Mouse (Mus musculus) liver, embryonic 14.5 days (tissue): Measurements from ENCODE around the gene Catsper3. TPM values are rescaled to one million over a fixed set of nuclear protein-coding genes. Genes with fewer than 3 reads are reported as not detected.

Experiments
- ATAC-seq: fragments of 200-750 bp; cut with Nextera tagmentation; 2 replicates; pipeline ENCODE4 v1.8.0; 2017; ENCODE audit warnings: moderate number of reproducible peaks, mild to moderate bottlenecking, moderate library complexity; ENCODE audit not compliant: insufficient read depth
- DNase-seq, 3 experiments: peaks; one replicate each; pipeline ENCODE4 v3.0.0-alpha.2; 2012 to 2013; ENCODE audit warnings: low read depth in 3 of 3, low spot score in 3 of 3
- H3K27ac ChIP-seq: fragments of 300-500 bp; sonication (generic); 2 replicates; pipeline ENCODE4 v1.5.1; 2014; ENCODE audit warnings: moderate library complexity, mild to moderate bottlenecking, control low read depth, inconsistent platforms
- H3K27me3 ChIP-seq: fragments of 300-500 bp; sonication (generic); 2 replicates; pipeline ENCODE4 v1.6.1; 2014; ENCODE audit warnings: mild to moderate bottlenecking, low read length, moderate library complexity; ENCODE audit not compliant: control insufficient read depth, insufficient read depth
- H3K36me3 ChIP-seq: fragments of 300-500 bp; sonication (generic); replicated peaks from 2 replicates; pipeline ENCODE4 v1.6.1; 2014; ENCODE audit warnings: low read depth; ENCODE audit not compliant: control insufficient read depth, insufficient read depth
- H3K4me1 ChIP-seq, 2 experiments: fragments of 200-500 bp in 1 of 2; fragments of 300-500 bp in 1 of 2; sonication (generic) in 1 of 2; replicated peaks; 2 replicates each; pipeline ENCODE4 v1.6.1; 2012 to 2014; ENCODE audit warnings: antibody characterized with exemption in 1 of 2, inconsistent platforms in 1 of 2, low read length in 1 of 2; ENCODE audit not compliant: control insufficient read depth in 2 of 2, insufficient read depth in 2 of 2
- H3K4me2 ChIP-seq: fragments of 300-500 bp; sonication (generic); 2 replicates; pipeline ENCODE4 v1.6.1; 2014; ENCODE audit warnings: low read depth, mild to moderate bottlenecking, control low read depth, moderate library complexity
- H3K4me3 ChIP-seq, 2 experiments: fragments of 200-500 bp in 1 of 2; fragments of 300-500 bp in 1 of 2; sonication (generic) in 1 of 2; 2 replicates each; pipeline ENCODE4 v1.5.1; 2012 to 2014; ENCODE audit warnings: low read depth in 2 of 2, low read length in 2 of 2, mild to moderate bottlenecking in 2 of 2, control low read depth in 1 of 2, inconsistent platforms in 1 of 2, moderate library complexity in 1 of 2; ENCODE audit not compliant: insufficient read depth in 1 of 2
- H3K9ac ChIP-seq: fragments of 300-500 bp; sonication (generic); replicated peaks from 2 replicates; pipeline ENCODE4 v1.6.1; 2014; ENCODE audit warnings: mild to moderate bottlenecking, control low read depth, moderate library complexity
- H3K9me3 ChIP-seq: fragments of 300-500 bp; sonication (generic); 2 replicates; pipeline ENCODE4 v1.6.1; 2016; ENCODE audit warnings: low read length, mixed read lengths; ENCODE audit not compliant: control insufficient read depth
- CTCF ChIP-seq: IDR thresholded peaks from 2 replicates; pipeline ENCODE4 v1.5.1; 2016; ENCODE audit warnings: antibody characterized with exemption, low read depth, control low read depth
- EP300 ChIP-seq: IDR thresholded peaks from 2 replicates; pipeline ENCODE4 v1.6.1; 2016; ENCODE audit warnings: antibody characterized with exemption, low read depth
- whole genome bisulfite sequencing: fragments of 180-500 bp; shearing (Covaris S2); extraction: QIAGEN DNeasy Blood & Tissue Kit; methylation state at CpG from one replicate; pipeline ENCODE4 v1.1.7; 2014; ENCODE audit not compliant: insufficient replicate concordance; 5-methylcytosine and 5-hydroxymethylcytosine counted together
- polyA plus RNA-seq, 2 experiments: library from polyadenylated mRNA; depleted of rRNA in 1 of 2; stranded (reverse) in 1 of 2; unstranded in 1 of 2; fragments of >200 nt; fragmentation: Nextera tagmentation in 1 of 2; extraction: Ambion mirVana in 1 of 2; gene quantifications; 2 replicates each; pipeline versions ENCODE4 v1.2.1 to v1.2.3; 2012 to 2014

Gene Catsper3
- polyA plus RNA-seq, 2 experiments, result 0.03 to 0.13 TPM

- no peak for ATAC-seq
- whole genome bisulfite sequencing, result 5% methylated on average over 25 of the region's 25 CpGs
- no peak overlapping the region for H3K9ac ChIP-seq
These were observed 47.4 kb downstream of the Catsper3 start for GRCm38 (mm10) chr13:55831722-55832160.

GRCm38 (mm10) chr13:55832602-55833001 is 48.2 kb downstream of the Catsper3 start:
- Histone ChIP-seq H3K36me3 (no peaks in the 10 kb centered on the region), H3K4me1 (no peaks in the 10 kb centered on the region), H3K27me3 (peaks cover 100% of the 10 kb centered on the region), H3K4me3 (no peak overlapping the region), H3K9ac (no peak overlapping the region), H3K4me2 (no peak overlapping the region), H3K9me3 (no peaks in the 10 kb centered on the region), H3K27ac (no peak overlapping the region)
- TF ChIP-seq EP300 (no peak), CTCF (no peak)
- 35% methylated on average over 1 of the region's 1 CpGs for WGBS
- no peak for DNase-seq
- no peak for ATAC-seq

More at GRCm38 (mm10) chr13:55831722-55832160, 47.4 kb downstream of the Catsper3 start:
- H3K9me3 ChIP-seq, result no peaks in the 10 kb centered on the region
- H3K27ac ChIP-seq, result no peak overlapping the region
- DNase-seq, result no peak
- no peak overlapping the region for H3K4me3 ChIP-seq
- H3K4me2 ChIP-seq, result no peak overlapping the region
- H3K4me1 ChIP-seq, result no peaks in the 10 kb centered on the region
- TF ChIP-seq CTCF, result no peak
- TF ChIP-seq EP300, result no peak
- H3K36me3 ChIP-seq, result no peaks in the 10 kb centered on the region
- H3K27me3 ChIP-seq, result peaks cover 99% of the 10 kb centered on the region

DNA sequence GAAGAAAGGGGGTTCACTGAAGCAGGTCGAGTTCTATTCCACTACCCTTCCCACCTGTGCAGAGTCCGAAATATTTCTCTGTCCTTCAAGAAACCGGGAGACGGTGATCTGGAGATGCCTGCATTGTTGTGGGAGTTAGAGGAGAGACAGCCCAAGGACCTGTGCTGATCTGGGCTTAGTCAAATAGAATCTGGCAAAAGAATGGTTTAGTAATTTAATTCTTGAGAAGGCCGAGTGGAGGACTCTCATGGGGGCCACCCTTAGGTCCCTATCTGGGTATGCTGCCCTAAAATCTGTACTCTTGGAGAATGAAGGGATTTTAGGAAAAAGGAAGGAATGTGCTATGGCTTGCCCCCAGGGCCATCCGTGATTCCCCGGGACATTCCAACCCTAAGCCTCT is 49.6 kb downstream of the Catsper3 start:
- 5% methylated on average over 7 of the region's 7 CpGs for WGBS
- peaks cover 98% of the 10 kb centered on the region for H3K27me3 ChIP-seq
- H3K4me3 ChIP-seq, result no peak overlapping the region
- H3K36me3 ChIP-seq, result no peaks in the 10 kb centered on the region
- no peak overlapping the region for H3K4me2 ChIP-seq
- no peak for ATAC-seq
- no peak overlapping the region for H3K9ac ChIP-seq
- DNase-seq, result no peak
- no peaks in the 10 kb centered on the region for H3K4me1 ChIP-seq
- TF ChIP-seq EP300 (no peak), CTCF (no peak)
- H3K9me3 ChIP-seq, result no peaks in the 10 kb centered on the region
- H3K27ac ChIP-seq, result no peak overlapping the region

- ATAC-seq (no peak), DNase-seq (no peak)
- Histone ChIP-seq H3K36me3 (no peaks in the 10 kb centered on the region), H3K9me3 (no peaks in the 10 kb centered on the region), H3K4me1 (no peaks in the 10 kb centered on the region), H3K27me3 (peaks cover 97% of the 10 kb centered on the region), H3K4me3 (no peak overlapping the region), H3K27ac (no peak overlapping the region), H3K9ac (no peak overlapping the region), H3K4me2 (no peak overlapping the region)
- TF ChIP-seq EP300 (no peak), CTCF (no peak)
- 8% methylated on average over 5 of the region's 5 CpGs for WGBS
These were observed 50.3 kb downstream of the Catsper3 start for GRCm38 (mm10) chr13:55834667-55835066.

GRCm38 (mm10) chr13:55835548-55836097 is 51.3 kb downstream of the Catsper3 start:
- TF ChIP-seq EP300 (no peak), CTCF (no peak)
- ATAC-seq, result no peak
- H3K36me3 ChIP-seq, result no peaks in the 10 kb centered on the region
- no peak overlapping the region for H3K4me3 ChIP-seq
- DNase-seq, result no peak
- 3% methylated on average over 33 of the region's 33 CpGs for WGBS
- no peaks in the 10 kb centered on the region for H3K9me3 ChIP-seq
- no peak overlapping the region for H3K27ac ChIP-seq
- no peak overlapping the region for H3K4me2 ChIP-seq
- peaks cover 90% of the 10 kb centered on the region for H3K27me3 ChIP-seq
- H3K4me1 ChIP-seq, result no peaks in the 10 kb centered on the region
- H3K9ac ChIP-seq, result no peak overlapping the region
